Mouse (Mus musculus) embryo, embryonic 11.5 days (tissue): ENCODE data around the gene Cend1.

Experiments used
- DNase-seq: peaks from one replicate; pipeline ENCODE4 v3.0.0-alpha.2; 2012; ENCODE audit warnings: low read depth, low spot score

Cend1 gene

GRCm38 (mm10) chr7:141443828-141444237, 14.5 kb upstream of the Cend1 start, which contains the start of gene Pidd1:
Gene Pidd1 (minus strand): TSS chr7:141444025.
- peak; percentile 57 for DNase-seq

GRCm38 (mm10) chr7:141443081-141443821, 14.0 kb upstream of the Cend1 start:
- DNase-seq, result no peak

- DNase-seq, result no peak
Observed at GRCm38 (mm10) chr7:141442199-141442598, 12.9 kb upstream of the Cend1 start.

DNA sequence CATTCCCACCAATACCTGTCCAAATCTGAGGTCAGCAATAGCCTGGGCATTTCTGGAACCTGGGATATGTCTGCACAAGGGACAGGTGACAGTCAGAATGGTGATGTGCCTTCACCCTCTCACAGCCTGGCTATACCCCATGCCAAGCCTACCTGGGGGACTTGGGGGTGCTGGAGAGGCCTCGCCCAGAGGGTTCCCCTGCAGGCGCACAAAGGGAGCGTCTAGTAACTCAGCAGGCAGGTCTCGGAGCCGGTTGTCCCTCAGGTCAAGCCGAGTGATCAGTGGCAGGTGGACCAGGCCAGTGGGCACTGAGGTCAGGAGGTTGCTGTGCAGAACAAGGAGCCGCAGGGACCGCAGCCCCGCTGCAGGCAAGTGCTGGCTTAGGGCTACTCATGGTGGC, 12.2 kb upstream of the Cend1 start:
- no peak for DNase-seq

DNA sequence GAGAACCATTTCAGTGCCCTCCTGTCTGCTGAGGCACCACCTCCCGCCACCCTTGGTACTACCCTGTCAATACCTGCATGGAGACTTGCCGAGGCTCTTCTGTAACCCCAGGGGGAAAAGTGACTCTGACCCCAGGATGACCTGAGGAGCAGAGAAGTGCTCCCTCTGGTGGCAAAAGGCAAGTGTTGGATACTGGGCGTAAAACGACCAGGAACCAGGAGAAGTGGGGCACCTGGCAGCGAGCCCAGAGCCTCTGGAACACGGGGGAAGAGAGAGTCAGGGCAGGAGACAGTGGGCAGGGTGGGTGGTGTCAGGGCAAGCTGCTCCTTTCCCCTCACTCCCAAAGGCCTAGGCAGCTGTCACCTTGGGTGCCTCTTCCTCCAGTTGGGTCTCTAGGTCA, 11.3 kb upstream of the Cend1 start:
- DNase-seq, result no peak

DNA sequence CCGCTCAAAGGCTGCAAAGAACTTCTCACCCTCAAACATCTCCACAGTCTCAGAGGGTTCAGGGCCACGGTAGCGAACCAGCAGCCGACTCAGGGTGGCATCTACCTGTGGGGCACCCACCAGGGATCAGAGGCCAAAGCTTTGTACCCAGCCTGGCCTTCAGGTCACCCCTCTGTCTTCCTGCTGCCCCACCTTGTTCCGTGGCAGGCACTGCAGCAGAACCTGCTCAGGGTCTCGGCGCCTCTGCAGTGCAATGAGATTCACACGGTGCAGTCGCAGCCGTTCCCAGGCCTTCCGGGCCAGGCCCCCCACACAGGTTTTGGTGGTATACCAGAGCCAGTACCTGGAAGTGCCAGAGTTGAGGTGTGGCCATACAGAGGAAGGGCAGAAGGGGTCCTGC, 10.5 kb upstream of the Cend1 start:
- no peak for DNase-seq

- DNase-seq, result no peak
Observed at GRCm38 (mm10) chr7:141439140-141439679, 9.9 kb upstream of the Cend1 start.

DNA sequence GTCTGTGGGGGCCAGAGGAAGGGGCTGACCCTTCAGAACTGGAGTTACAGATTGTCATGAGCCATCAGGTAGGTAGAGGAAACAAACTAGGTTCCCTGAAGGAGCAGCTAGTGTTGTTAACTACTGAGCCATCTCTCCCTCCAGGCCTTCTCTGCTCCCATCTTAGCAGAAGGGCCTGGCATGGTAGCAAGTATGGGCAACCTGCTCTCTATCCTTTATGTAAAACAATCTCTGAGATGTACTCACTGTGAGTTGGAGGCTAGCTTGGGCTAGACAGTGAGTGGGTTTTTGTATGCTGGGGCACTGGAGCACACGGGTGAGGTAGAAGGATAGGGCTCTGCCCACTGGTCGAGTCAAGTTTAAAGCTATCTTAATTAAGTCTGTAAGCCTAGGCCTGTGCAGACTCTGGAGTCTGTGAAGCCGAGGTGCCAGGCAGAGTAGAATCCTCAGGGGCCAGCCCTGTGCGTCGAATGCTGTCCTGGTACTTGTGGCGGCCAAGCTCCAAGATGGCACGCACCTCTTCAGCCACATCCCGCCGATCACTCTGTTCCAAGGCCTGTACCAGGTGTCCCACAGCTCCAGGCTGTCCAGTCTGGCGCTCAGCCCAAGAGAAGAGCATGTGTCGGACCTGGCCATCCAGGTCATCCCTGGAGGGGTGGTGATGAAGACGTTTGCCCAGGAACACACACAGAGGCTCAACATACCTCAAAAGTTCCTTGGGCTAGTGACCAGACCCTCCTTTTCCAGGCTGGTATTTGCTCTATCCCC, 9.1 kb upstream of the Cend1 start:
- DNase-seq, result no peak

DNA sequence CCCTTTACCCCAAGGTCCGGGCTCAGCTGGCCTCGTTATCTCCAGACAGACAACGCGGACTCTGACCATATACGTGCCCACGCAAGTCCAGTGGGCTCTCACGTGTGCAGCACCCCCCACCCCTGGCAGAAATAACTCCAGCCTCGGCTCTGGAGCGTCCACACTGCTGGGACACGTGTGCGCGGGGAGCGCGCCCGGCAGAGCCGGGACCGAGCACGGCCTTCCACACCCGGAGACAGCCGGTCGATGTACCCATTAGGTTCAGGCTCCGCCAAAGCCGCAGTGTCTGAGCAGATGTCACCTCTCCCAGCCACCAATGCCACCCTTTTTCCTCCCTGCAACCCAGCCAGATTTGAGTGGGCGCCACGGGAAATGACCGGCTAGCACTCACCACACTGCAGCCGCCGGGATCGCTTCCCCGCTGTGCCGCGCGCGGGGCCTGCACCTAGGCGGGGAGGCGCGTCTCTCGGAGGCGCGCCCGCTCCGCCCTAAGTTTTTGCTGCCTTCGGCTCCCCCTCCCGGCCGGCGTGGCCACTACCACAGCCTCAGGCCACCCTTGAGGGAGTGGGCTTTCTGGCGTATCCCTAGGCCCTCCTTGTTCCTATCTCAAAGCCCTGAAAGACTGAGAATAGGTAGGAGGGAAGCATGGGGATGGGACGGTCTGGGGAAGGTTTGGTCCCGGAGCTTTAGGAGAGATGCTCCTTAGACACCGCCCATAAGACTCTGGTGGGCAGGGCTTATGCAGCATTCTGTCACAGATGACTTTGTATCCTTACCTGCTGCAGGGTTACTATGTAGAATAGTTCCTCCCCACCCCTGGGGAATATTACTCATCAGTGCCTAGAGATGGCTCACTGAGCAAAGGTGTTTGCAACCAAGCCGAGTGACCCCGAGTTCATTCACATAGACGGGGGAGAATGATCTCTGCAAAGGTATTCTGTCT, 8.2 kb upstream of the Cend1 start, which contains the start of gene Slc25a22:
TSS of gene Slc25a22 (minus strand) at position 715 of the 943 bp plus-strand sequence.
- no peak for DNase-seq

DNA sequence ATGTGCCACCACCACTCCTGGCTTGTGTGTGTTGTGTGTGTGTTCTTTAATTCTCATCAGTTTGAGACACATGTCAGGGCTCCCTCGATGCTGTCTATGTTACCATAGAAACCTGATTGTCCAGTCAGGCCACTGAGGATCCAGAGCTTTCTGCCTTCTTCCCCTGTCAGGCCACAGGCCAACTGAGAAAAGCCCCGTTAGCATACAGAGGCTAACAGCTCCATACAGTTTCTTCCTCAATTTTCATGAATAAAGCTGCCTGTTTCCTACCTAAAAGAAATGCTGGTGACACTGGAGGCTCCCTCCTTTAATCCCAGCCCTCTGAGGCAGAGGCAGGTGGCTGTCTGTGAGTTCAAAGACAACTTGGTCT, 7.2 kb upstream of the Cend1 start:
- no peak for DNase-seq

GRCm38 (mm10) chr7:141435856-141436522, 6.7 kb upstream of the Cend1 start:
- DNase-seq, result no peak

DNA sequence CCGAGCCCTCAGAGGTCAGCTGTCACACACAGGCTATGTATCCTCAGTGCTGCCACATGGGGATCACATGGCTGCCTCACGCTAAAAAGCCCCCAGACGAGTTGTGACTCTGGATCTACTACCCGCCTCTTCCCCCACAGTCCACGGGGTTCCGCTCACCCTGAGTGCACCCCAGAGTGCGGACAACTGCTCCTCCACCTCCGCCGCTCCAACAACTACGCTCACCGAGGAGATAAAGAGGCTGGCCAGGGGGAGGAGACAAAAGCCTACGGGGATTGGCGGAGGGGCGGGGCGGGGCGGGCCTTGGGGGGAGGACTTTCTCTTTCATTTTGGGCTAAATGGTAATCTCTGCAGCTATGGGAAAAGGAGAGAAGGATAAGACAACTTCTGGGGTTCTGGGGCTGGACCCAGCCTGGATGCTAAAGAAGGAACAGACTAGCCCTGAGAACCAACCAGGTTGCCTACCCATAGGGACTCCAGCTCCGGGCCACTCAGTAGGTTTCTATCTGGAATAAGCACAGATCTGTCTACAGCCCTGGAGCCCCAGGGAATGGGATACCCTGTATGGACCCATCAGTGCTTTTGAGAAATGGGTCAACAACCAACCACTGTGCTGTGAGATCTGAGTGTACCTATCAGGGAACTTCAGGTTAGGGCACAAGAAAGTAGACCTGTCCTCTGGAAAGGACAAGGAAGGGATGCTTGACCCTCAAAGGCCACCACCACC, 6.0 kb upstream of the Cend1 start:
- DNase-seq, result no peak

DNA sequence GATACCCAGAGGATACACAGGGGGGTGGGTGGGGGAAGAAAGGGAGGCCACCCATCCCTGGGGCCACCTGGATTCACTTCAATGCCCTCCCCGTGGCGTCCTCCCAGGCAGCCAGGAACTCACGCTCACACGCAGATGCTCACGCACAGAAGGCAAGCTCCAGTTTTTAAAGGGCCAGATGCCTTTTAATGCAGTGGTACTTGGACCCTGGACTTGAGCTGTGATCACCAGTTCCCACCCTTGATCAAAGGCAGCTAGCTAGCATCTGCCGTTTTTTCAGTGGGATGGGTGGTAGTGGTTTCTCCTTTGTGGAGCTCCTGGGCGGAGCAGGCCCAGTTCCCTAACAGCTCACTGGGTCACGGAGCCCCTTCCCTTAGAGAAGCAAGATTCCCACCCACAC, 5.2 kb upstream of the Cend1 start:
- no peak for DNase-seq

- DNase-seq, result no peak
Observed at GRCm38 (mm10) chr7:141433517-141434400, 4.5 kb upstream of the Cend1 start.

DNA sequence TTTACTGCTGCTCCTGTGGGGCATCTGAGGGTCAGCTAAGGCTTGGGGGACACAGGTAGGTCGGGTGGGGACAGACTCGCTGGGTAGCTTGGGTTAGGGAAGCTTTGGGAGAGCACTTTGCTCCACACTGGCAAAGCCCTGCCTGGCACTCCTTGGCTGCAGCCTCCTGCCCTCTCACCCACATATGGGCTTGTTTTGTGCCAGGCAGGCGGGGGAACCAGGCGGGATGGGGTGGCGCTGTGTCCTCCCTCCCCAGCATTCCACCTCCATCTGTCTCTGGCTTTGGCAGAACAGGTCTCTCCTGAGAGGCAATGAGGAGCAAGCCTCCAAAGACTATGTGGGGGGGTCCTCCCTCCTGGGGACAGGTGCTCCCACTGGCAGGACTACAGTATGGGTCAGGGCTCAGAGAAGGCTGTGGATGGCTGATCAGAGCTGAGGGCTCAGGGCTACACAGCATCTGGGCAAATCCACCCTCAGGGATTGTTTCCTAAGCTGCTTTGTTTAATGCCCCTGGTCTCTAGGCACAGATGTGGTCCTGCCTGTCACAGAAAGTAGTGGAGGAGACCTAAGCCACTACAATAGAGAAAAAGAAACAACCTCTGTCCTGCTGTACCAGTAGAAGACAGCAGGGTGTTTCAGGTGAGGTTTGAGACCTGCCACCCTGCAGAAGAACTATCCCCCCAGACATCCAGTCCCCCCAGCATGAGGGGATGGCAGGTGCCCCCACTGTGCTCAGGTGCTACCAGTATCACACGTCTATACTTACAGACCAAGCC, 3.6 kb upstream of the Cend1 start:
- no peak for DNase-seq

DNA sequence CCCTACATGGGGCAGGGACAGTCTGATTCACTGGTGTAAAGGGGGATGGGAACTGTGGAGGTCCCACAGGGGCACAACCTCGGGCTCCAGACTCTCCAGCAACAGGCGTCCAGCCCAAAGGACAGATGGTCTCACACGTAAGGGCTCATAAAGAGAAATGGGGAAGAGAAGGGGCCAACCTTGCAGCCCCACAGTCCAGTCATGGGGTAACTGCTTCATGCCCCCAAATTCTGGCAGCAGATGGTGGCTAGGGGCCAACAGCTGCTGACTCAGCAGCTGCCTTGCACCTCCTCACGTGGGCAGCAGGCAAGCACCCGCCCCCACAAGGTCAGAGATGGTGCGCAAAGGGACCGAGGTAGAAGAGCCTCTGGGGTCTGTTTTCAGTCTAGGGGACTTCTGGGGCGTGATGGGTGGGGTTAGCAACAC, 2.9 kb upstream of the Cend1 start:
- DNase-seq, result no peak

- DNase-seq, result no peak
Observed at GRCm38 (mm10) chr7:141431434-141432185, 2.3 kb upstream of the Cend1 start.
